Mouse (Mus musculus) left cerebral cortex, adult 9 months (tissue): ENCODE results near the gene Rrp9.

Experiments
- DNase-seq, 2 experiments: peaks; one replicate each; pipeline ENCODE4 v3.0.0; 2022; ENCODE audit warnings: low spot score in 2 of 2

The Rrp9 gene

DNA sequence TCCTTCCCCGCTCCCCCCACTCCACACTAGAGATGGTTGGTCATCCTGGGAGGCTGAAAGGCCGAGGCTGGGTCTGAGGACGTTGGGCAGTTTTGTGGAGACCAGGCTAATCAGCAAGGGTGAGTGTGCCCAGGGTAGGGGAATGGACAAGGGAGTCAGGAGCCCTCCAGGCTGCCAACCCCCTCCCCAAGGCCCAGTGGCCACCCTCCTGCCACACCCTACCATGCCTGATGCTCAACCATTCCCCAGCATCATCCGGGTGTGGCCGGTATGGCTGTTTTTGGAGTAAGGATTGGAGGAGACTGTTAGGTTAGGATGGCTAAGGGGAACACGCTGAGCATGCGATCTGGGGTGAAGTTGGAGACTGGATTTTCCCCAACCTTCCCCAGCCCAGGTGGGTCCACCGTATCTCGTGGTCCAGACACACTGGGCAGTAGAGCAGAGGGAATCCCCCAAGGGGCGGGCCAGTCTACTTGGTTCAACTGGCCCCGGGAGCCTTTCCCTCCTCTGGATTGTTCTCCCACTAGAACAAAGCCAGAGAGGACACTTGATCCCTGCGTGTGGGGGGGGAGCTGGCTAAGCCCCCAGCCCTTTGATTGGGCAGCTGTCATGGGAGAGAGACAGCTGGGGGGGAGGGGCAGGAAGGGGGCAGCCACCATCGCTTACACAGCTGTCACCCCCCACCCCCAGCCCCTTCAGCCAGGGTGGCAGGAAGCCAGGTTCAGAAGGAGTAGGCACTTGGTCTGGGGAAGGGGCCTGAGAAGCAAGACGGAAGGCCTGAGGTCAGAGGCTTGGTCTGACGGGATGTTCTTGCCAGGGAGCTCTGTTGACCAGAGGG lies 19.2 kb upstream of the Rrp9 start:
- no peak for DNase-seq

DNA sequence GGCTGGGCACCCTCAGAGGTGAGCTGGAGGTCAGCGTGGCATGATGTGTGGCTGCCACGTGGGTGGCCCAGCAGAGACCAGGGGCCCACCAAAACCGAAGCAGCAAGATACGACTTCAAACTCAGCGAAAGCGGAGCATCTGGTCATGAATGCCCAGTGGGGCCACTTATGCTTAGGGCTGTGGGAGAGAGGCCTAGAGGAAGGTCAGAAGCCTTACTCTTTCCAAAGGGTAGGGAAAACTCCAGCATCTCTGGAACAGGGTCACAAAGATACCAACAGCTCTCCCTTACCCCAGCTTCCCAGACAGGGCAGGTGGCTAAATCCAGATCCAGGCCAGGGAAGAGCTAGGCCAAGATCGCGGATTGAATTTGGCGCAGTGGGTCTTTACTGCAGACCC lies 18.6 kb upstream of the Rrp9 start:
- DNase-seq, result no peak

DNA sequence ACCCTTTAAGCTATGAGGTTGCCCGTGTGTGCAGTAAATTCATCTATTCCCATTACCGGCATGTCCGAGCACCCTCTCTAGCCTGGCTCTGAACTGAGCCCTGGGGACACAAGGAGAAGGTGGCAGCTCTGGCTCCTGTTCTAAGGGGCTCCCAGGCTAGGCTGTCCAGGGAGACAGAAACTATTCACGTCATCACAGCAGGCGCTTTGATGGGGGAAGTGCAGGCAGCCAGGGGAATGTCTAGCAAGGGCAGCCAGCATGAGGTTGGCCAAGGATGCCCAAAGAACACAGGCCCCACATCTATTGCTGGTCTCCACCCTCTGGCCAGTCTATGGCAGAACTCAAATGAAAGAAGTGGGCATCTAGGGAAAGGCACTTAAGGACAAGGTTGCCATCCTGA lies 17.8 kb upstream of the Rrp9 start:
- DNase-seq, result no peak

DNA sequence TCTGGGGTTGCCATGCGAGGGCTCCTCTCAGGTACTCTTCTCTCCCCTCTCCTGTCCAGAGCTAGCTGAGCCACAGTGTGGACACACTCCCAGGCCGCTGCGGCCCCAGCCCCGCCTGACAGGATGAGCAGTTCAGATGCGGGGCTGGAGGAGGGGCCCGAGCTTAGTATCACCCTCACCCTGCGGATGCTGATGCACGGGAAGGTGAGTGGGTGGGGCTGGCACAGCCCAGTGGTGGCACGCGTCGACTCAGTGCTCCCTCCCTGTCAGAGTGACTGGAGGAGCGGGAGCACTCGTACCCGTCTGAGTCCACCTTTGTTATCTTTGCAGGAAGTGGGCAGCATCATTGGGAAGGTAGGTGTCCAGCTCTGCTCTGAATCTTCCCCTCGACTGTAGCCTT lies 15.8 kb upstream of the Rrp9 start:
- no peak for DNase-seq

DNA sequence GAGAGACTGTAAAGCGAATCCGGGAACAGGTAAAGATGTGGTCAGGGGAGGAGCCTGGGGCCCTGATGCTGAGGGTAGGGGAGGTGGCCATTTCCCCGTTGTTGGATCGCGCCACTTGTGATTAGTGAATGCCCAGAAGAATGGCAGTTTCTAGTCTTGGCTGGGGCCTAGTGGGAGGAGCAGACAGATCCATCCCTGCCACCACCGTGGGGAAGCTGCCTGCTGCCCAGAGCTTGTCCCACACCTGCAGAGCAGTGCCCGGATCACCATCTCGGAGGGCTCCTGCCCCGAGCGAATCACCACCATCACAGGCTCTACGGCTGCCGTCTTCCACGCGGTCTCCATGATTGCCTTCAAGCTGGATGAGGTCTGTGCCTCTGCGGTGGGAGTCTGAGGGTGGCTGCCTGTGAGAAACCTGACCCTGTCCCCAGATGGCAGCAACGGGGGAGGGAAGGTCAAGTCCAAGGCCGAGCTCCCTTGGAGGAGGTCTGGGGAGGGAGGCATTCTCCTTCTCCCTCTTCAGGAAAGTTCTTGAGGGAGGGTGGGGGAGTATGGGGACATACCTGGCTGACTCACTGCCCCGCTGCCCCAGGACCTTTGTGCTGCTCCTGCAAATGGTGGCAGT lies 15.2 kb upstream of the Rrp9 start:
- DNase-seq, result no peak

GRCm38 (mm10) chr9:106461026-106461415 lies 14.7 kb upstream of the Rrp9 start:
- no peak for DNase-seq

DNA sequence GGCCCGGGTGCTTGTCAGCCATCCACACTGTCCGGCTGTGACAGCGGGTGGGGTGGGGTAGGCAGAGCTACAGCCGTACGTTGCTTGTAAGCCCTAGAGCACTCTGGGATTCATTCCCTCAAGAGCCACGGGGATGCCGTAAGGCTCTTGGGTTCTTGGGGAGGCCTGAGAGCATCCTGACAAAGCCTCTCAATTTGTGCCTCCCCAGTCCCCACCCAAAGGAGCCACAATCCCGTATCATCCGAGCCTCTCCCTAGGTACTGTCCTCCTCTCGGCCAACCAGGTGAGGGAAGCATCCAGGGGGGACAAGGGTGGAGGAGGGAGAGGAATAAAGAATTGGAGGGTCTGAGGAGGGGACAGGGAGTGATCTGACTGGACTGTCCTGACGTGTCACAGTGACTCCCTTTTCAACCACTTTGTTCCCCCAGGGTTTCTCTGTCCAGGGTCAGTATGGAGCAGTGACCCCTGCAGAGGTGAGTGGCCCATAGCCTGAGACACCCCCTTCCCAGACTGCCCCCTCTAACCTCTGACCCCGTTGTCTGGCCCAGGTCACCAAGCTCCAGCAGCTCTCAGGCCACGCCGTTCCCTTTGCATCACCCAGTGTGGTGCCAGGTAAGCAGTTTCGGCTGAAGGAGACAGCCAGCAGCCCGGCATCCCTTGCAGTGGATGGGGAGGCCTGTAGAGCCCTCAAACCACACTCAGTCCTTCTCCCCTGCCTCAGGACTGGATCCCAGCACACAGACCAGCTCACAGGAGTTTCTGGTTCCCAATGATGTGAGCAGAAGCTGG lies 13.9 kb upstream of the Rrp9 start:
- DNase-seq, result no peak

GRCm38 (mm10) chr9:106462430-106462800 lies 13.3 kb upstream of the Rrp9 start:
- DNase-seq, result no peak

- no peak for DNase-seq
Observed at GRCm38 (mm10) chr9:106463122-106464063, 12.4 kb upstream of the Rrp9 start.

DNA sequence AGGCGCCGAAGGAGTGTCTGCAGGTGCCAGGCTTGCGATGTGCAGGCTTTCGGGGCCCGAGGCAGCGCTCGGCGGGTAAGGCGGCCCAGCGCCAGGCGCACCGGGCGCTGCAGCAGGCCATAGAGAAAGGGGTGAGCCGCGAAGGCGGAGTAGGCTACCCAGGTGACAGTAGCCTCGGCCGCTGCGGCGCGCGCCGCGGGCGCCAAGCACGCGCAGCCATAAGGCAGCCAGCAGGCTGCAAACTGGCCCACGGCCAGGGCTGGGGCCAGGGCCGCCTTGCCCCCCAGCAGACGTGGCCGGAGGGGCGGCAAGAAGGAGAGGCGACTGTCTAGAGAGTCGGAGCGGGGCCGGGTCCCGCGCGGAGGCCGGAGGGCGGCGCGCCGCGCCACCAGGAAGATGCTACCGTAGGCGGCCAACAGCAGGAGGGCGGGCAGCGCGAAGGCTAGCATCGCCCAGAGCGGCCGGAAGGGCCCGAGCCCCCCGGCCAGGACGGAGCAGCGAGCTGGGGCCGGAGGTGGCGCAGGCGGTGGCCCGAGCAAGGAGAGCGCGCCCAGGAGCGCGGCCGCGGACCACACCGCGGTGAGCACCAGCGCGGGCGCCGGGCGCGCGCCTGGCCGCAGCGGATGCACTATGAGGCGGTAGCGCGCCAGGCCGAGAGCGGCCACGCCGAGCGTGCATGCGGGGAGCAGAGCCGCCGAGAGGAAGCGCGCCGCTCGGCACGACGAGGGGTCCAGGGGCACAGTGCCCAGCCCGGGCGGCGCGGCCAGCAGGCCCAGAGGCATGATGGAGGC lies 10.8 kb upstream of the Rrp9 start:
- peak in 1 of 2 experiments; percentile 73 for DNase-seq

GRCm38 (mm10) chr9:106465571-106466200 lies 10.1 kb upstream of the Rrp9 start, which contains the start of gene Gpr62:
Gpr62 (minus strand) TSS chr9:106465938.
- DNase-seq, result peak in 1 of 2 experiments; percentile 77

DNA sequence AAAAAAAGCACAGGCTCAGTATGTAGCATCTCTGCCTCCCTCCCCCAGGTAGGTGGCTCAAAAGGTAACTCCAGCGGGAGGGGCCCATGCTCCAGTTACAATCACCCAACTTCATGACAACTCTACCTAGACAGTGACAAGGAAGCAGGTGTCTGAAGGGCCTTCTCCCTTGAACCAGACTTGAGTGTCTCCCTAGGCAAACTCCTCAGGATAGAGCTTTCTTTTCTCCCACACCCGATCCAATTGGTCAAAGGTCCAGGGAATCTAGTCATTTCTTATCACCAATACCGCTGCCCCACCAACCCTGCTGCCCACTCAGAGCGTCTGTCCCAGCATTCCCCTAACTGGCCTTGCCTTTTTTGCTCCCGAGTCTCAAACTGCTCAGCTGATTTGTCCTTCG lies 9.0 kb upstream of the Rrp9 start:
- DNase-seq, result no peak

DNA sequence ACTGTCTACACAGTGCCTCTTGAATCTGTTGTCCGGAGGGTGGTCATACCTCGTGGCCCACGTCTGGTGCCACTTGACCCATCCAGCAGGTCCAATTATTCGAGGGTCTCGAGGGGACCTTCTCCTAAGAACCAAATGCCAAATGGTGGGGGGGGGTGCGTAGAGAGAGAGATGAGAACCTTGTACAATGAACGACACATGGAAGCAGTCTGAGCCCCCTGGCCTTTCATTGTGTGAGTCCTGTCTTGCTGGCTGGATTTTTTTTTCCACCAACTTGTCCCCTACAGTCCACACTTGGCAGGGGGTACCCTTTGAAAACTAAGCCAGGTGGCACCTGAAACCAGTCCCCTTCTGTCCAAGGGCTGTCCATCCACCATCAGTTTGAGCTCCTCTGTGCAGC lies 8.0 kb upstream of the Rrp9 start:
- no peak for DNase-seq

DNA sequence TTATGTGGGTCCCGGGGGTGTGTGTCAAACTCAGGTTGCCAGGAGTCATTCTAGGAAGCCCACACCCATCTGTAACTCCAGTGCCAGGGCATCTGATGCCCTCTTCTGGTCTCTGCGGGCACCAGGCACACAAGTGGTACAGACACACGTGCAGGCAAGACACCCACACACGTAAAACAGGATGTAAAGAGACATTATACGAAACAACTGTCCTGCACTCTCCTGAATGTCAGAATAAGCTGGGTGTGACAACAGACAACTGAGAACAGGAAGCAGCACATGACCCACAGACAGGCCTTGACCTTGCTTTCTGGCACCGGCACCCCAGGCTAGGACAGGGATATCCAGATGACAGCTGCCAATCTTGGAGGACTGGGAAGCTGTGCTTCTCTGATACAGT lies 6.4 kb upstream of the Rrp9 start:
- DNase-seq, result no peak

GRCm38 (mm10) chr9:106469776-106470175 lies 6.0 kb upstream of the Rrp9 start:
- DNase-seq, result no peak

GRCm38 (mm10) chr9:106470991-106471750 lies 4.6 kb upstream of the Rrp9 start:
- DNase-seq, result no peak

DNA sequence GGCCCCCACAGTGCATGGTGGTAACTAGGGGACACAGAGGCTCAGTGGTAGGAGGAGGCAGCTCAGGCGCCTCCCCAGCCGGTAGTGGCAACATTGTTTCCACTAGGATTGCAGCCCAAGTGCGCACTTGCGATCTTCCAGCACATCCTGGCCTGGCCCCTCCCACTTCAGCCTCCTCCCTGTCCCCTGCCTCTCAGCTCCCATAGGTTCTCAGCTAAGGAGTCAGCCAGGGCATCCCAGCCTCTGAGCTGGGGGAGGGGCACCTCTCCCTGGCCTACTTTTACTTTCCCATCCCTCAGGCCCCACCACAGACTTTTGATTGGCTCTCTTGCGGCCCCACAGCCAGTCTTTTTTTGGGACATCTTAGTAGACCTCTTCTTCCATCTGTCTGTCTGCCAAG lies 3.9 kb upstream of the Rrp9 start:
- DNase-seq, result no peak

DNA sequence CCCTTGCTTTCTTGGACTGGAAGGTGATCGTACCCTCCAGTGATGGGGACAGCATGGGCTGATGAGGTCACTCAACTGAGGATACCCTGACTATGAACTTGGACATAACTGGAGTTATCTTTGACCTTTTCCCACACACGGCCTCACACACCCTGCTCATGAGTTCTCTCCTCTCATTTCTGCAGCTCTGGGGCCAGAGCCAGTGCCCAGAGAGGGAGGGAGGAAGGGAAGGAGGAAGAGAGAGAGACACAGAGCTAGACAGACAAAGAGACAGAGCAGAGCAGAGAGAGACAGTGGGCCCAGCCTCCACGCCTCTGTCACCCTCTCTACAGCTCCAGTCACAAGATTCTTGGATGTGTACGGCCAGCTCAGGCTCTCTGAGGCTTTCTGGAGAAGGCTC lies 3.4 kb upstream of the Rrp9 start:
- no peak for DNase-seq

- peak; percentile 3 to 4 for DNase-seq
Observed at GRCm38 (mm10) chr9:106473081-106473752, 2.5 kb upstream of the Rrp9 start.
